Mouse (Mus musculus) heart, postnatal 0 days (tissue): ENCODE measurements around the gene Gm20431.

Source experiments
- CTCF ChIP-seq: IDR thresholded peaks from 2 replicates; pipeline ENCODE4 v1.5.1; 2016; ENCODE audit warnings: antibody characterized with exemption, control low read depth, low read depth
- EP300 ChIP-seq: IDR thresholded peaks from 2 replicates; pipeline ENCODE4 v1.6.1; 2016; ENCODE audit warnings: antibody characterized with exemption, low read depth

DNA sequence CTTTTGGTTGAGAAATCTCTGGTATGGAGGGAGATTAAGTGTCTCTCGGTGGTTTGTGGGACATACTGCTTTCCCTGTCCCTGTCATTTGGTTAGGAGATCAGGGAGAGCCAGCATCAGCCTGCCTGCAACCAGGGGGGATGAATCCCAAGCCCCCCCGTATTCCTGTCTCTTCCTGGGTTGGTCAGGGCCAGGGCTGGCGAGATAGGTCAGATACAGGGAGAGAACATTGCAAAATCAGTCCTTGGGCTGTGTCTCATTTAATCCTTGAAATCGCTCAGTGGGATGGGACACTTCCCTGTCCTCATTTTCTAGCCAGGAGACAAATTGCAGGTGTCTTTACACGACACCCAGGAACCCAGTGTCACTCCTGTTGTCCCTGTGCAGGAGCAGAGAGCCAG lies 38.7 kb upstream of the Gm20431 start:
- TF ChIP-seq CTCF (no peak), EP300 (no peak)
